Mouse (Mus musculus) left cerebral cortex, adult 9 months (tissue): ENCODE results near the gene 4930562C15Rik.
"Not testable (repeated sequence)": the region's sequence is repeated elsewhere in the genome, so short reads cannot be mapped to it uniquely, and the experiment has no call there.

Experiments used
- DNase-seq, 2 experiments: peaks; one replicate each; pipeline ENCODE4 v3.0.0; 2022; ENCODE audit warnings: low spot score in 2 of 2

4930562C15Rik gene

GRCm38 (mm10) chr16:4835191-4835590 is at the start of gene 4930562C15Rik:
Gene 4930562C15Rik, plus strand, starts transcription at chr16:4835416.
- DNase-seq, result no peak

- DNase-seq, result no peak
Measured at GRCm38 (mm10) chr16:4785706-4786105, 49.5 kb upstream of the 4930562C15Rik start.

GRCm38 (mm10) chr16:4788176-4788575 is 47.0 kb upstream of the 4930562C15Rik start:
- no peak for DNase-seq

- DNase-seq, result no peak
Measured at GRCm38 (mm10) chr16:4789311-4789768, 45.9 kb upstream of the 4930562C15Rik start.

- peak; percentile 87 to 95 for DNase-seq
Measured at GRCm38 (mm10) chr16:4789810-4790559, 45.2 kb upstream of the 4930562C15Rik start, which contains the start of gene Cdip1. Gene Cdip1, minus strand, starts transcription at chr16:4790292.

- no peak for DNase-seq
Measured at GRCm38 (mm10) chr16:4791332-4791731, 43.9 kb upstream of the 4930562C15Rik start.

- DNase-seq, result no peak
Measured at GRCm38 (mm10) chr16:4796631-4797030, 38.6 kb upstream of the 4930562C15Rik start.

- DNase-seq, result no peak
Measured at GRCm38 (mm10) chr16:4818349-4818748, 16.9 kb upstream of the 4930562C15Rik start.

GRCm38 (mm10) chr16:4824466-4824865 is 10.8 kb upstream of the 4930562C15Rik start:
- not testable (repeated sequence) for DNase-seq

- DNase-seq, result no peak
Measured at GRCm38 (mm10) chr16:4827639-4828038, 7.6 kb upstream of the 4930562C15Rik start.

GRCm38 (mm10) chr16:4829271-4829900 is 5.8 kb upstream of the 4930562C15Rik start:
- no peak for DNase-seq

GRCm38 (mm10) chr16:4831650-4832419 is 3.4 kb upstream of the 4930562C15Rik start:
- peak in 1 of 2 experiments; percentile 42 for DNase-seq

GRCm38 (mm10) chr16:4833858-4834257 is 1.4 kb upstream of the 4930562C15Rik start:
- DNase-seq, result peak in 1 of 2 experiments; percentile 21

- DNase-seq, result no peak
Measured at GRCm38 (mm10) chr16:4837631-4838030, 2.4 kb downstream of the 4930562C15Rik start.

- DNase-seq, result no peak
Measured at GRCm38 (mm10) chr16:4839552-4839951, 4.3 kb downstream of the 4930562C15Rik start.

GRCm38 (mm10) chr16:4840231-4840630 is 5.0 kb downstream of the 4930562C15Rik start:
- no peak for DNase-seq

GRCm38 (mm10) chr16:4847041-4847440 is 11.8 kb downstream of the 4930562C15Rik start:
- no peak for DNase-seq

- no peak for DNase-seq
Measured at GRCm38 (mm10) chr16:4848090-4848489, 12.9 kb downstream of the 4930562C15Rik start.

- DNase-seq, result no peak
Measured at GRCm38 (mm10) chr16:4850361-4850760, 15.1 kb downstream of the 4930562C15Rik start.

GRCm38 (mm10) chr16:4850938-4851628 is 15.9 kb downstream of the 4930562C15Rik start:
- DNase-seq, result no peak

- DNase-seq, result no peak
Measured at GRCm38 (mm10) chr16:4855046-4855650, 19.9 kb downstream of the 4930562C15Rik start.
